Mouse (Mus musculus) embryonic facial prominence, embryonic 13.5 days (tissue): Measurements from ENCODE around the gene Tsku. TPM values are rescaled to one million over a fixed set of nuclear protein-coding genes. Genes with fewer than 3 reads are reported as not detected.
A peak's percentile ranks its signal among the peaks of the same experiment; 100 is the strongest.

Experiments used
- ATAC-seq: fragments of 200-750 bp; cut with Nextera tagmentation; 2 replicates; pipeline ENCODE4 v1.8.0; 2017; ENCODE audit warnings: low read depth; ENCODE audit not compliant: insufficient number of reproducible peaks, insufficient read depth, low FRiP score, low TSS enrichment
- H3K27ac ChIP-seq: fragments of 300-500 bp; sonication (generic); 2 replicates; pipeline ENCODE4 v1.5.1; 2015; ENCODE audit warnings: moderate library complexity, mild to moderate bottlenecking, inconsistent platforms
- H3K27me3 ChIP-seq: fragments of 300-500 bp; sonication (generic); 2 replicates; pipeline ENCODE4 v1.6.1; 2015; ENCODE audit warnings: mild to moderate bottlenecking, inconsistent platforms
- H3K36me3 ChIP-seq: fragments of 300-500 bp; sonication (generic); 2 replicates; pipeline ENCODE4 v1.6.1; 2015; ENCODE audit warnings: mild to moderate bottlenecking, inconsistent platforms
- H3K4me1 ChIP-seq: fragments of 300-500 bp; sonication (generic); 2 replicates; pipeline ENCODE4 v1.6.1; 2015; ENCODE audit warnings: inconsistent platforms
- H3K4me2 ChIP-seq: fragments of 300-500 bp; sonication (generic); 2 replicates; pipeline ENCODE4 v1.6.1; 2015; ENCODE audit warnings: moderate library complexity, mild to moderate bottlenecking, inconsistent platforms
- H3K4me3 ChIP-seq: fragments of 300-500 bp; sonication (generic); 2 replicates; pipeline ENCODE4 v1.5.1; 2015; ENCODE audit warnings: mild to moderate bottlenecking, inconsistent platforms
- H3K9ac ChIP-seq: fragments of 300-500 bp; sonication (generic); 2 replicates; pipeline ENCODE4 v1.6.1; 2015; ENCODE audit warnings: mild to moderate bottlenecking, inconsistent platforms
- H3K9me3 ChIP-seq: fragments of 300-500 bp; sonication (generic); 2 replicates; pipeline ENCODE4 v1.6.1; 2016; ENCODE audit warnings: inconsistent platforms
- WGBS: fragments of 180-500 bp; shearing (Covaris S2); methylation state at CpG from one replicate; pipeline ENCODE4 v1.1.7; 2015; ENCODE audit warnings: mixed read lengths; 5-methylcytosine and 5-hydroxymethylcytosine counted together
- polyA plus RNA-seq: library from polyadenylated mRNA; unstranded; fragments of >200 nt; fragmentation: Nextera tagmentation; extraction: Ambion mirVana; gene quantifications from 2 replicates; pipeline ENCODE4 v1.2.1, GENCODE M21; 2015

Tsku gene
- polyA plus RNA-seq, 1 experiment from 2014 or later: 19.2 TPM

DNA sequence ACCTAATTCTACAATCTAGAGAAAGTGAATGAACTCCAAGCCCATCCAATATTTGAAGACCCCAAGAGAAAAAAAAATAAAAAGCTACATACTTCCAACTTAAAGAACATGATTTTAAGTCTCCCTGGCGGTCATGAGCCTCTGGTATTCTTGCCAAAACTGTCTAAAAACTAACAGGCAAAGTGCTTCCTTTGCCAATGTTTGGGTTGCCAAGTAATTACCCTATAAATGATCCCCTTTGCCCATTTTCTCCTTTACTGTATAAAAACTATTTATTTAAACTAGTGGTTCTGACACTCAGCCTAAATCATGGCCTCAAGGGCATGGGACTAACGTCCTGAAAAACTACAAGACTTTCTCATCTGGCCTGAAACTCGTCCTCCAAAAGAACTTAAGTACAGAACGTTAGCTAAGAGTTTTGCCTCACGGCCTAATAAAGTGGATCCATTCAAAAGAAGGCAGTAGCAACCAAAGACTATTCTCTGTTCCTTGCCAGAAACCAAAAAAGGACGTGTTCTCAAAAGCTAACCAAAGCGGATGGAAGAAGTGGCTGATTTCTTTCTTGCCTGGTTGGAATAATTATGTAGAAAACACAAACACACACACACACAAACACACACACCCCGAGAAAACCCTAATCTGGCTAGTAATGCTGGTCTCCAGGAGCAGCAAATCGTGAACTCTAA lies 53.1 kb downstream of the Tsku start:
- H3K4me2 ChIP-seq: peak overlapping the region; percentile 82
- H3K36me3 ChIP-seq: no peaks in the 10 kb centered on the region
- ATAC-seq: no peak
- H3K27ac ChIP-seq: no peak overlapping the region
- peaks cover 9% of the 10 kb centered on the region; the same call in 1 of the 2 replicates for H3K4me1 ChIP-seq
- peak overlapping the region; percentile 85 for H3K4me3 ChIP-seq
- 41% methylated on average over 9 of the region's 9 CpGs for WGBS
- peak overlapping the region; percentile 89 for H3K9ac ChIP-seq
- H3K9me3 ChIP-seq: no peaks in the 10 kb centered on the region
- H3K27me3 ChIP-seq: no peaks in the 10 kb centered on the region; the same call in 1 of the 2 replicates

DNA sequence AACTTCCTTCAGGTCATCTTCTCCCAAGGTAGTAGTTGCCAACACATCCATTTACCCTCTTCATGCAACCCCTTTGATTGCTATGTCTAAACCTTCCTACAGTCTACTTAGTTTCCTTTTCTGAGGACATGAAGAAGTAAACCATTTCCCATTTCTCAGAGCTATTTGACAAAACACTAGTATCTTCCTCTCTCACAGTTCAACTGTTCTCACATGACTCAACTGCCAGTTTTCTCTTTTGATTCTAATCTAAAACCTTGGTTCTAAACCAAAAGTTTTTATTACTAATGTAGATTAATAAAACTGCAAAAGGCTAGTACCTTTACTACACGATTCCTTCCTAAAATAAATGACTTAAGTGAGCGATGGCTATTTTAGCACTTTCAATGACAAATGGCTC lies 53.7 kb downstream of the Tsku start:
- Histone ChIP-seq H3K27me3 (no peaks in the 10 kb centered on the region; the same call in 1 of the 2 replicates), H3K27ac (no peak overlapping the region), H3K4me1 (peaks cover 9% of the 10 kb centered on the region; the same call in 1 of the 2 replicates), H3K36me3 (no peaks in the 10 kb centered on the region), H3K4me3 (no peak overlapping the region), H3K9me3 (no peaks in the 10 kb centered on the region), H3K4me2 (no peak overlapping the region), H3K9ac (no peak overlapping the region)
- no peak for ATAC-seq
- WGBS: 95% methylated on average over 2 of the region's 2 CpGs

Other genes starting within 250 kb of the Tsku start
- gene Myo7a, start 241.8 kb downstream of the Tsku start, polyA plus RNA-seq: 10.2 and 10.5 TPM in 2 replicates
- gene Omp, start 215.8 kb downstream of the Tsku start, polyA plus RNA-seq: 1.0 and 1.3 TPM in 2 replicates
- gene Capn5, start 183.1 kb downstream of the Tsku start, polyA plus RNA-seq: 5.8 and 6.0 TPM in 2 replicates
- not detected in 2 replicates for gene B3gnt6, start 161.8 kb downstream of the Tsku start, polyA plus RNA-seq
- gene Acer3, start 40.1 kb downstream of the Tsku start, polyA plus RNA-seq: 31.8 and 32.9 TPM in 2 replicates
- not detected in 2 replicates for gene Gucy2d, start 79.1 kb upstream of the Tsku start, polyA plus RNA-seq
- gene Lrrc32, start 128.0 kb upstream of the Tsku start, polyA plus RNA-seq: 3.9 and 4.0 TPM in 2 replicates